Mouse (Mus musculus): ENCODE data around the gene Dennd6a.

The Dennd6a gene

DNA sequence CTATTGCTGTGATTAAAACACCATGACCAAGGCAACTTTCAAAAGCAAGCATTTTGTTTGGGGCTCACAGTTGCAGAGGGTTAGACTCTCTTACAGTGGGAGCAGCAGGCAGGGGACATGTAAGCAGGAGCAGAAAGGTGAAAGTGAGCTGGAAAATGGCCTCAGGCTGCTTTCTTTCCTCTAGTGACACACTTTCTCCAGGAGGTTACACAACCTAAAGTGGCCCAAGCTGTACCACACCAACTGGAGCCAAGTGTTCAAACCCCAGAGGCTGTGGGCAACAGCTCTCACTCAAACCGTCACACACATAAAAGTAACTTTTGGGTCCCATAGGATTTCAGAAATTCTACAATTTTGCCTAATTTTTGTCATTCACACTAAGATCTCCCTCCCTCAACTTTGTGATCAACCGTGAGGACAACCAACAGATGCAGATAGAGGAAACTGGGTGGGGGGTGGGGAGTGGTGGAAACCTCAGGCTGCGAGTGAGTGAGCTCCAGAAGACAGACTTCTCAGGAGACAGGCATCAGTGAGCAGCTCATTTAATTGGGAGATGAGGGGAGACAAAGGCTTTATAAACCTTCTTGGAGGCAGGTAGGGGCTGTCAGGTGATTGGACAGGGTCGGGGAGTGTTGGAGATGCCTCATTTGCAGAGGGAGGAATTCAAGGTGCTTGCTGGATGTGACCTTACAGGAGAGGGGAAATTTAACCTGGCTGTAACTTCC, 1.5 kb upstream of the Dennd6a start:
- DNase-seq (ENCODE audit: low read depth, low spot score), result peak; percentile 68

- no peak for DNase-seq (ENCODE audit: low read depth, low spot score)
These were observed 2.7 kb downstream of the Dennd6a start for GRCm38 (mm10) chr14:26576255-26576780.

DNA sequence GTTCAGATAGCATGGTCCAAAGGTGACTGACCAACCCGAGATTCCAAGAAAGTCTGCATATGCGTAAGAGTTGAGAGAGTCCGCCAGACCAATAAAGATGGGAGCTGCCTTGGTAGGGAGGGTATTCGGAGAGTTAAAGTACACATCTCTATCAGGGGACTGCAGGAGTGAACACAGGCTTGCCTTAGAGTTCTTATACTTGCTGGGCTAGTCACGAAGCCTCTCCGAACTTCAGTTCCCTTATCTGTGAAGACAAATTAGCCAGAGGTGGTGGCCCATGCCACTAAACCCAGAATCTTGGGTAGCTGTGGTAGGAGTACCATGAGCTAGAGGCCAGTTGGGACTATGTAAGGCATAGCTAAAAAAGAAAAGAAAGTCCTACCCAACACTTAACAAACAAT, 5.1 kb downstream of the Dennd6a start:
- no peak for DNase-seq (ENCODE audit: low read depth, low spot score)

GRCm38 (mm10) chr14:26579346-26580343, 6.0 kb downstream of the Dennd6a start:
- DNase-seq (ENCODE audit: low read depth, low spot score), result peak; percentile 94

DNA sequence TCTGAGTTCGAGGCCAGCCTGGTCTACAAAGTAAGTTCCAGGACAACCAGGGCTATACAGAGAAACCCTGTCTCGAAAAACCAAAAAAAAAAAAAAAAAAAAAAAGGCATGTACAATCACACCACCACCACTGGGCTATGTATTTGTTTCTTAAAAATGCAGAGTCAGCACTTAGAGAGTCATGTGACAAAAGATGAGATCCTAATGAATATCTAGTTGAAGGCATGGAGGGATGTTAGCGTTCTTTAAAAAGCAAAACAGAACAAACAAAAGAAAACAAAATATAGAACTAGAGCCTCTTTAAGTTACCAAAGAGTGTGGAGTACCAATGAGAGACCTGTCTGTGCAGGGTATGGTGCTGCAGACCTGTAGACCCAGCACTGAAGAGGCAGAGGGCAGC, 10.0 kb downstream of the Dennd6a start:
- DNase-seq (ENCODE audit: low read depth, low spot score), result no peak

- DNase-seq (ENCODE audit: low read depth, low spot score), result no peak
These were observed 13.5 kb downstream of the Dennd6a start for GRCm38 (mm10) chr14:26587116-26587515.

GRCm38 (mm10) chr14:26591353-26591752, 17.7 kb downstream of the Dennd6a start:
- peak; percentile 36 for DNase-seq (ENCODE audit: low read depth, low spot score)

GRCm38 (mm10) chr14:26593281-26593895, 19.7 kb downstream of the Dennd6a start:
- DNase-seq (ENCODE audit: low read depth, low spot score), result no peak

DNA sequence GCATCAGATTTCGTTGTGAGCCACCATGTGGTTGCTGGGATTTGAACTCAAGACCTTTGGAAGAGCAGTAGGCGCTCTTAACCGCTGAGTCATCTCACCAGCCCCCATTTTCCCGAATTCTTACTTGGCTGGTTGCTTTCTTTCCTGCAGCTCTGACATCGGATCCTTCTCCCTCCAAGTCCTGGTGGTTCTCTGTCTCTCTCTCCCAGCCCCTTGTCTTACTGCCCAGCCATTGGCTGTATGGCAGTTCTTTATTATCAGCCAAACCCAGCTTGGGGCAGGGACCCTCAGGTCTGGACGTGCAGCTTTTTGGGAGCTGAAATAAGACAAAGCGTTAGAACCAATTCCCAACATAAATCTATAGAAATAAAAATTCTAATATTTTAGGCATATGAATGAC, 21.5 kb downstream of the Dennd6a start:
- DNase-seq (ENCODE audit: low read depth, low spot score), result no peak

DNA sequence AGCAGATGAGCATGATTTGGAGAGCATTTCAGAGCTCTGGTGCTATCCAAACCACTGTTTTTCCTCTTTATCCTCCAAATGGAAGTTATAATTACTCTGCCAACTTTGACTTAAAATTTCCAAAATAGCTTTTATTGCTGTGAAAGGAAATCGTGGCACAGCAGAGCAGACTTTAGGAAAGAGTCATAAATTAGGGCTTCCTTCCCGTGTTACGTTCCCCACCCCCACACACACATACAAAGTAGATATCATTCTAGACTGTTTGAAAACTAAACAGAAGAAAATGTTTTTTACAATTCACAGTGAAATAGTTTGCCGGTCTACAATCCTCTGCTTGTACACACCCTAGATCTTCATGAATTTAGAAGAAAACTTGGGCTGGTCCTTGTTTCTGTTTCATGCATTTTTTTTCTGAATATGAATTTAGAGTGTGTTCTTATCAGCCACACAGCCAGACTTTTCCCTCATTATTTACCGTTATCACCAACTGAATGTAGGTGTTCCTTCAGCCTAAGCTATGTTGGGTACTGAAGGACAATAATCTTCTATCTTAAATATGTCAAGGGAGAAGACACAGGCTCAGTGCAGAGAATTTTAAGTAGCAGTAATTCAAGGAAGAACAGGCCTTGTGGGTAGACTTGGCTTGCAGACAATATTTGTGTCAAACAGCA, 22.2 kb downstream of the Dennd6a start:
- no peak for DNase-seq (ENCODE audit: low read depth, low spot score)

GRCm38 (mm10) chr14:26605354-26605753, 31.7 kb downstream of the Dennd6a start:
- DNase-seq (ENCODE audit: low read depth, low spot score), result no peak

GRCm38 (mm10) chr14:26609674-26610073, 36.0 kb downstream of the Dennd6a start:
- DNase-seq (ENCODE audit: low read depth, low spot score), result no peak

DNA sequence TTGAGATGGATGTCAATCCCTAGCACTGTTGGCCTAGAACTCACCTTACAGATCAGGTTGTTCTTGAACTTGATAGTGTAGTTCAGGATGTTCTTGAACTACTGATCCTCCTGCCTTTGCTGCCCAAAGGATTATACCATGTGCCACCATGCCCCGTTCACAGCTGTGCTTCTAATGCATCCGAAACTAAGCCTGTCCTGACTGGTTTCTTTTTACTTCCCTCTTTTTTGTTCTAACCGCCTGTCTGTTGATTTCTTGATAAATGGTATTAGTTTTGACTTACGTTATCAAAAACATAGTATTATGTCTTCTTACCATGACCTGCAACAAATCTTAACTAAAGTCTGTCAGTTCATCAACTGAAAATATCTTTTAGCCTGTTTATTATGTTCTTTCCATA, 37.0 kb downstream of the Dennd6a start:
- no peak for DNase-seq (ENCODE audit: low read depth, low spot score)

DNA sequence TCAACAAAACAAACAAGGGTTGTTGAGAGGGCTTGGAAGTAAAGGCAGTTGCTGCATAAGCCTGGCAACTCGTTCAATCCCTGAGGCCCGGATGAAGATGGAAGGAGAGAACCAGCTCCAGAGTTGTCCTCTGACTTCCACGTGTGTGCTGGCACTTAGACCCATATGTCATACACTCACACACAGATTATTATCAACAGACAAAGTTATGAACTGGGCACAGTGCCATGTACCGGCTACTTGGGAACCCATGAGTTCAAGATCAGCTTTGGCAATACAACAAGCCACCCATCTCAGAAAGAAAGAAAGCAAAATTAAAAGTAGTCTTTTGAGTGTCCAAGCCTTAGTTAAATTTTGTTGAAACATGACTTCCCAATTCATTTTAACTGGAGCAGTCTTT, 51.6 kb downstream of the Dennd6a start:
- DNase-seq (ENCODE audit: low read depth, low spot score), result no peak

DNA sequence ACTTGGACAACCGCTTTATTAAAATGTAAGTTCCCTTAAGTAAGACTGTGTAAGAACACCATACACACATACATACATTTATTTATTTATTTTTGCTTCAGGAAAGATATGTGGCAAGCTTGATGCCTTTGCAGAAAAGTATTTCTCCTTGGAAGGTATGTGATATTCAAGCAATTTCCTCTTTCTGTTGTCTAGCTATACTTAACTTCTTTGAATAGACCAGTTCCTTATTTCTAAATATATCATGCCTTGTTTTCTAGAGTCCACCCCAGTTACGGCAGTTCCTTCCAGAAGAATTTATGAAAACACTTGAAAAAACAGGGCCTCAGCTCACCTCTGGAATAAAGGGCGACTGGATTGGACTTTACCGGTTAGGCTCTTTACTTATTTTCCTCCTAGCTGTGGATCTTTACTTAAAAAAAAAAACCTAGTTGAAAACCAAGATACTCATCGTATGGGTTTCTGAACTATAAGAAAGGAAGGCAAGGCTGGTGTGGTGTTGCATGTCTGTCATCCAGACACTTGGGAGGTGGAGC, 53.0 kb downstream of the Dennd6a start:
- peak; percentile 34 for DNase-seq (ENCODE audit: low read depth, low spot score)

DNA sequence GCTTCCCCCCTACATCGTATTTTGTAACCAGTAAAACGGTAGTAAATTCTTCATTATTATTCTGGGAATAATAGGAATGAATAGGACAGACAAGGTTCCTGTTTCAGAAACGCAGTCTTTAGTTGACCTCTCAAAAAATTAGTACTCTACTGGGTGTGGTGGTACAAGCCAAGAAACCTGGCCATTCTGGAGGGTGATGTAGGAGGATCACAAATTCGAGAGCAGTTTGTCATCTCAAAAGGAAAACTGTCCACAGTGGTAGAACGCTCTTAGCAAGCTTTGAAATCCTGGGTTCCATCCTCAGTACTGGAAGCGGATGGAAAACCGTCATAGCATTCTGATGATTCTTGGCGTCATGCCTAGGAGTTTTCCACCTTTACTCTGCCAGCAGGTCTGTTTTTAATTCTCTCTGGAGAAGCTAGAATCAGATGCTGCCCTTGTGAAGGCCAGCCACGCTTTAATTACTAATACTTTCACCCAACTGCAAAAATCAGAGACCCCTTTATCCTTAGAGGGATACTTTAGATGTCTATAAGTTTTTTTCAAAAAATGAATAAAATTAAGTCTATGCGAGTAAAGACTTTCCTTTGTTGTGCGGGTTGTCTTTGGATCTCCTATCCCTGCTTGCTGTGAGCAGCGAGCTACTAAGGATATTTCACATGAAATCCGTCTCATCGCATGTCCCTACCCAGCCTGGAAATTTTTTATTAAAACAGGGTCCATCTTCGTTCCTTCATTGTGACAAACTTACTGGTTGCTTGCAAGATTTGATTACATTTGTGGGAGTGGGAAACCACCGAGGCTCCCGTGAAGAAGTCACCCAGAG, 63.6 kb downstream of the Dennd6a start:
- DNase-seq (ENCODE audit: low read depth, low spot score), result peak; percentile 42

DNA sequence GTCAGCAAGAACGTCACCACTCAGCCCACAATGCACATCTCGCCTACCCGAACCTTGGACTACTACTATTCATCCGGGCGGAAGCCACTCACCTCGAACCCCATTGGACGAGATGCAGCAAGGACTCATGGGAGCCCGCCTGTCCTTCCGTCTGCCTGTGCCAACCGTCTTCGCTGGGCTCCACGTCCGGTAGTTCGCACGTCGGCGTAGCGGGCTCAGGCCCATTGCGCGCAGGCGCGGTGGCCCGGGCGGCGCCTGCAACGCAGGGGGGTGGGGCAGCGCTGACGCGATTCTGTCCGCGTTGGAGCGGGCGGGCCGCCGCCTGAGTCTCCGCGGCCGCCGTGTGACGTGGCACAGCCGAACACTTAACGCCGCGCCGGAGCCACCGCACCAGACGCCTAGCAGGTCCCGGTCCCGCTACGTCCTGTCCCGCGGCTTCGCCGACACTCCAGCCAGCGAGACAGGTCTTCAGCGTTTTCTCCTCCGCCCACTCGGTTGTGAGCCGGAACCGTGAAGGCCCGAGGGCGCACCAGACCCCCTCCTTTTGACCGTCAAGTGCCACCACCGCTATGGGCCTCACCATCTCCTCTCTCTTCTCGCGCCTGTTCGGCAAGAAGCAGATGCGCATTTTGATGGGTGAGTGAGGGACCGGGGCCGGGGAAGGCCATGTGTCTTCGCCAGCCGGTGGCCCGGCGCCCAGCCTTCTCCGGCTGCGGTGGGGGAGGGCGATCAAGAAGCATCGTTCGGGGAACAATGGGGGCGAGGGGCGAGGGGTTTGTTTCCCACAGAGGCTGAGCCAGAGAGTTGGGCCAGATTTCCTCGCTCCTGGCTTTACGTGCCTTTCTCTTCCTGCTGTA, 64.4 kb downstream of the Dennd6a start, which contains the start of gene Arf4:
Gene Arf4 (plus strand): TSS at position 224 of the 857 bp plus-strand sequence.
- DNase-seq (ENCODE audit: low read depth, low spot score), result peak; percentile 99

- peak; percentile 74 for DNase-seq (ENCODE audit: low read depth, low spot score)
These were observed 65.0 kb downstream of the Dennd6a start for GRCm38 (mm10) chr14:26638708-26639084.

- DNase-seq (ENCODE audit: low read depth, low spot score), result peak; percentile 43
These were observed 65.6 kb downstream of the Dennd6a start for GRCm38 (mm10) chr14:26639251-26639650.
